Mouse (Mus musculus): ENCODE results near the gene Tcerg1l.

Gene Tcerg1l

DNA sequence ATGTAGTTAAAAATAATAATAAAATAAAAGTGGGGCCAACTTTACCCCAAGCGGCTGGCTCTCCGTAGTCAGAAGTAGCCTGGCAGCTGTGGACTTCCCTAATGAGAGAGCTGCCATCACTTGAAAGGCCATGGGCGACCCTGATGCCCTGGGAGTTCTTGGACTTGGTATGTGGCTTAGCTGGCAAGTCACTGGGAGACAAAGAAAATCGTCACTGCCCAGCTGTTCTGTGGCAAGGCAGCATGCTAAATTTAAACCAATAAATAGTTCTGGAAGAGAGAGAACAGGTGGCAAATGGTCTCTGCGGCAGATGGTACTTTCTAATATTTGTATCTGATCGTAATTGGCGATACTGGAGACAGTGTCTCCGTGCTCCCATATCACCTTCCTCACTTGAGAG lies 40.1 kb downstream of the Tcerg1l start:
- DNase-seq (ENCODE audit: low spot score) = no peak

DNA sequence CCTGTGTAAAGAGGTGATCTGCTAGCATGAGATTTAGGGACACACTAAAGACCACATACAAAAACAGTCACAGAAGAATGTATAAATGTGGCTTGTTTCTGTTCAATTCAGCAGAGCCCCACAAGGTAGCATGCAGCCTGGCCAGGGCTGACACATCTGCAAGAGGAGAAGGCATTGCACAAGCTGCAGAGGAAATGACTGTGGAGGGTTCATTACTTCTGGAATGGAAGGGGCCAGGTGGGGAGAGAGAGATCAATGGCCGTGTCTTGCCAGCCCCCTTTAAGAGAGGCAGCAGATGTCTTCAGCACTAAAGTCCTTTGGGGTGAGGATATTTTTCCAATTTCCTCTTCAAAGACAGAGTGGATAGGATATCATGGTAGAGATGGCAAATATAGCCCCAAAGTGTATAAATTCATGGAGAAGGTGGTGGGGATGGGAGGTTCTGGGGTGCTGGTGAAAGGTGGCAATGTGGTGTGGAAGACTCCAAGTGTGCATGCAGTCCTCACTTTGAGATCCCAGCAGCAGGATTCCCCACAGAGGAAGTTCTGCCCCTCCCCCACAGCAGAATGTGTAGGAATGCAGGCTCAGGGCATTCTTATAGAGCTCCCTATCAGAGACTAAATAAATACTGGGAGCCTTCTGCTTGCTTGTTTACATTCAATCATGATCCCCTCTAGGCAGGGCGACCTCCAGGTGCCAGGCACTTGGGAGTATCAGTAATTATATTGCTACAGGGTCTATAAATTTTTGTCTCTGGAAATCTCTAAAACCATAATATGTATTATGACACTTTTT lies 40.7 kb downstream of the Tcerg1l start:
- no peak for DNase-seq (ENCODE audit: low spot score)

GRCm38 (mm10) chr7:138345451-138345850 lies 52.1 kb downstream of the Tcerg1l start:
- no peak for DNase-seq (ENCODE audit: low spot score)

DNA sequence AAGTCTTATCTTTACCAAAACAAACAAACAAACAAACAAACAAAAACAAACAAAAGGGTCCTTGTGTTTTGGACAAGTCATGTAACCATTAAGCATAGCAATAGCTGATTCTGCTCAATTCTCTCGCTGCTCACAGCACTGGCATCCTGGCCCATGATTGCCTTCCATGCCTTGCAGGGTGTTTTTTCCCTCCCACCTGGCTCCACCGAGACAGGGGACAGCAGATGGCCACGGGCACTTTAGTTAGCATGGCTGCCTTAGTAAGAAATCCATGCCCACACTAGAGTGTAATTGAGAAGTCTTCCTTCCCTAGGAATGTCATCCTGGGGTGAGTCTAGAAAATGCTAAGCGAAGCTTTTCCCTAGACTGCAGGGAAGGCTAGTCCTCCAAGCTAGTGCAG lies 59.1 kb downstream of the Tcerg1l start:
- DNase-seq (ENCODE audit: low spot score) = no peak

DNA sequence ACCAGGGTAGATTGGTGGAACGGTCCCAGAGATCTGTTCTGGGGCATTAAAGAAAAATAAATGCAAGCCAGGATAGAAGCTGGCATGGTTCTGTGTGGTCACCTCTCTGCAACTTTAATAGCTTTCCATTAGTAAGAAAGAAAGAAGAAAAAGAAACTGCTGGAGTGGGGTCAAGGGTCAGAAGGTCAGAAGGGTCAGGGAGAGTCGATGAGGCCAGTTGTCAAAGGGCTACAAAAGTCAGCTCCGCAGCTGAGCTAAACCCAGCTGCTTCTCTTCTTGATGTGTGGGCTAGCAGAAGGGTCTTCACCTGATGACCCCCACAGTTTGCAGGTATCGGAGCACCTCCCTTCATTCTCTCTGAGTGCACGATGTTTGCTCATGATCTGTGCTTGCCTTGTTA lies 59.6 kb downstream of the Tcerg1l start:
- no peak for DNase-seq (ENCODE audit: low spot score)

DNA sequence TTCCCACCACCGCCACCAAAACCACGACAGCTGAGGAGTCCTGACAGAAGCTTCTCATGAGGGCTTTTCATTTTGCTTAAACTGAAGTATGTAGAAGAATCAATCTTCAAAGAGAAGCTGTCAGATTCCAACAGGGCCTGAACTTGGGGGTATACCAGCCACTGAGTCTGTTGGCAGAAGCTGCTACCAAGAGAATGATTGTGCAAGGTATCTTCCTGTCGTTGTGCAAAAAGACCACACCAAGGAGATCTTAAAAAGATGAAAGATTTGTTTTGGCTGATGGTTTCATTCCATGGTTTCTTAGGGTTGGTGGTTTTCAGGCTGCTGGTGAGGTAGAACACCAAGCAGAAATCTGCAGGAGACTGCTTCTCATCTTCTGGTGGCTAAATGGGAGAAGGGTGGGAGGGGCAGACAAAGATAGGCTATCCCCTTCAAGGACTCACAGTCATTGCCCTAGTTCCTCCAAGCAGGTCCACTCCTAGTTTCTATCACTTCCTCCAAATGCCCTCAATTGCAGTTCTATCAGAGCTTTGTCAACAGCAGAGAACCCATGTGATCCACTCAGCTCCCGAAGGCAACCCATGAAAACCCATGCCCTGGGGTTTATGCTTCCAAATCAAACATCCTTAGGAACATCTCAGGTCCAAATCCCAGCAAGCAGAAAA lies 64.9 kb downstream of the Tcerg1l start:
- DNase-seq (ENCODE audit: low spot score) = no peak

DNA sequence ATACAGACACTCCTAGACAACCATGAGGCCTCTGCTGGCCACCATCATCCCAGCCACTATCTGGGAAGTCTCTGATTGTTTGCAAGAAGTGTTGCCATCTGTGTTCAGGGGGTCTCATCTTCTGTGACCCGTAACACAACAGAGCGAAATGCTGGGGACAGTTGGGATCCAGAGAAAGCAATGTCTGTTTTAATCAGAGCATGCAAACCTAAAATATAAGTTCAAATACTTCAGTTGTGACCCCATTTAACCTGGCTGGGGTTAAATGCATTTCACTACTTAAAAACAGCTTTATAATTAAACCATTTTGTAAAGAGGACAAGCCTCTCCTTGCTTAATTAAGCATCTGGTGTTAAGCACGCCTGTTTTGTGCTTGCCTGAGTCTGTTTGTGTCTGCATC lies 66.3 kb downstream of the Tcerg1l start:
- no peak for DNase-seq (ENCODE audit: low spot score)

GRCm38 (mm10) chr7:138328637-138329036 lies 68.9 kb downstream of the Tcerg1l start:
- no peak for DNase-seq (ENCODE audit: low spot score)

DNA sequence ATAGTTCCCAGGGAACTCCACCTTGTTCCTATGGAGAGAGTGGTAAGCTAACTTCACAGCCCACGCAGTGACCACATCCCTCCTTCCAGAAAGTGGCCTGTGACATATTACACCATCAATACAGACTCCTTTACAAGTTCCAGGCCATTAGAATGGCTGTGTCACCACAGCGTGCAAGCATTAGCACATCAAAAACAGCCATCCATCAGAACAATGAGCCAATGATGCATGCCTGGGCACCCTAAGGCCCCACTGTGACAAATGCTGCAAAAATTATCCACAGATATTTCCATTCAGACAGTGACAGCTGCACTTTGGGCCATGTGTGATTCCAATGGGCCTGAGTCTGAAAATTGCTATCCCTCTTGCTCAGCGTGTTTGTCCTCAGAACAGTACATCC lies 70.8 kb downstream of the Tcerg1l start:
- no peak for DNase-seq (ENCODE audit: low spot score)

GRCm38 (mm10) chr7:138313733-138314132 lies 83.8 kb downstream of the Tcerg1l start:
- no peak for DNase-seq (ENCODE audit: low spot score)

DNA sequence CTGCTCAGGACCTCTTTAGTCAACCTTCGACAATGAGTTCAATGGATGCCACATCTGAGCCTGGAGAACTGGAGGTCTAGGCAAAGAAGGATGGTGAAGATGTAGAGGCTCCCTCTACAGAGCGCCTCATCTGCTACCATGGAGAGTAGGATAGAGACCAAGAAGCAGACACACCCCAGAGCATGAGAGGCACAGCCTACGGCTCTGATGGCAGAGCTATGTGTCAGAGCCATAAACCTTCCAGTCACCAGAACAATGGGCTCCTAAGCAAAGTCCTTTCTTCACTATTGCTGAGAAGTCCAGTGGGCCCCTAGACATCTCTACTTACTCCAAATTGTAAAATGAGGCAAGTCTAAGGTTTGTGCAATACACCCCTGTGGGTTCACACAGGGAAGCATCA lies 91.4 kb downstream of the Tcerg1l start:
- no peak for DNase-seq (ENCODE audit: low spot score)

GRCm38 (mm10) chr7:138284790-138285189 lies 112.7 kb downstream of the Tcerg1l start:
- no peak for DNase-seq (ENCODE audit: low spot score)

DNA sequence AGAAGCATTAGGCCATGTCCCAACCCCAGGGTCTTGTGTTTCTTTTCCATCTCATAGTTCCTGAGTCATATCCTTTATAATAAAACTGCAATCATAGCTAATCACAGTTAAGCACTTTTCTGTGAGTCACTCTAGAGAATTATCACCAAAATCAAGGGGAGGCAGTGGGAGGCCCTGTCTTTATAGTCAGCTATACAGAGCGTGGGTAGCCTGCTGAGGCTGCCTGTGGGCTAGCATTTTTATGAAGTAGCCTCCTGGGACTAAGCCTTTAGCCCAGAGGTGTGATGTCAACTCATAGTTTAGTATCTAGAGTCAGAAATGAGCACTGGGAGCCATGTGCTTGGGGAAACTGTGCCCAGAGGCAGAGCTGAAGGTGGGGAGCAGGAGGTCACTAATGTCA lies 122.3 kb downstream of the Tcerg1l start:
- no peak for DNase-seq (ENCODE audit: low spot score)

GRCm38 (mm10) chr7:138271328-138271727 lies 126.2 kb downstream of the Tcerg1l start:
- DNase-seq (ENCODE audit: low spot score) = no peak

- no peak for DNase-seq (ENCODE audit: low spot score)
These were observed 128.1 kb downstream of the Tcerg1l start for GRCm38 (mm10) chr7:138269386-138269785.

DNA sequence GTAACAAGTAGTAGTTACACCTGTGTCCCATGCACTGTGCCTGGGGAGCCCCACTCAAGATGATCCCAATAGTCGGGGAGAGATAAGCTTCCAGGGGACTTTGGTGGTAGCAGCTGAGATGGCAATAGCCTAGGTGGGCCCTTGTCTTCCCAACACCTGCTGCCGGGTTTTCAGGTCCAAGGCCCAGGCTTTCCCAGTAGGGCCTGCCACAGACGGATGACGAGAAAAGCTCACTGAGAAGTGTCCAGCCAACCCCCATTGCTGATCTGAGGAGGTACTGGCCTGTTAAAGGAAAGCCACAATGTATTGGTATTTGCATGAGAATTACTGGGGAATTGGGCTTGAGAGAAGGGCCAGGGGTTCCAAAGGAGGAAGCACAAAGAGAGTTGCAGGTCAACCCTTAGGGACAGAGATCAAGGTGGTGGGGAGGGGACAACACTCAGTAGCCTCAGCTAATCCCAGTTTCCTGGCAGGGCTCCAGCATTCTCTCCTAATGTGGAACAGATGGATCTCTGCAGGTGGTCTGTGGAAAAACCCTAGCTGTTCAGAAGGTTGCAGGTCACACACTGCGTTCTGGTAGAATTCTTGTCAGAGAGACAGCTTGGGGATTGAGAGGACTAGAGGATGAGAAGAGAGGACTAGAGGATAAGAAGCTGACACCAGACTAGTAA lies 129.4 kb downstream of the Tcerg1l start:
- DNase-seq (ENCODE audit: low spot score) = no peak

DNA sequence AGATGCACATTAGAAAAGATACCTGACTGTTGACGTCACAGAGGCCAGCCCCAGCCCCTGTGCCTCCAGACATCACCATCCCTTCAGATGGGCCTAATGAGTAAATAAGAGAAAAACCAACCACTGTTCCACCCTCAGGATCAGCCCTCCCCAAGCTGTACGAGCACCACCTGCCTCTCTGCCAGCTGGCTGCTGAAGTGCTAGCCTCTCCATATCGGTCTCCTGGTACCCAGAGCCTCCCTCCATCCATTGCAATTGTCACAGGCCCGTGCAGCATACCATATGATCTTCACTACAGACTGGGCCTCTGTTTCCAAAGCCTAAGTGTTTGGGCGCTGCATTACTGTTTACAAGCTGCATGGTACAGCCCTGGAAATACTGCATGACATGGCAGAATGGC lies 148.9 kb downstream of the Tcerg1l start:
- no peak for DNase-seq (ENCODE audit: low spot score)

GRCm38 (mm10) chr7:138248176-138248575 lies 149.4 kb downstream of the Tcerg1l start:
- DNase-seq (ENCODE audit: low spot score) = no peak

DNA sequence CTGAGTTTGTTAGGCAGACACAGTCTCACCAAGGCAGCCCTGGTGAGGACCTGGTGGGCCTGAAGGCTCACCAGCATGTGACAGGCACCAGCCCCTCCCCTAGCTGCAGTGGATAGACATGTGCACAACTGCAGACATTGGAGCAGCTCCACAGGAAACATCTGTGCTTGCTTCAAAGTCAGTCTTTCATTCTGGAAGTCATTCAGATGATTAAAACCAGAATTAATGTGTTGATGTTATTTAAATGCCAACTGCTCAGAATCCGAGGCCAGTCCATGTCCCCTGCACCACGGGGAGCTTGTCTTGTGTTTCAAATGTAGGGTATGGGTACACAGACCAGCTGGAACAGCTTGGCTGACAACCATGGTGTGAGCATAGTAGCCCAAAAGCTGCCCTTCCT lies 150.8 kb downstream of the Tcerg1l start:
- no peak for DNase-seq (ENCODE audit: low spot score)

GRCm38 (mm10) chr7:138242229-138242628 lies 155.3 kb downstream of the Tcerg1l start:
- no peak for DNase-seq (ENCODE audit: low spot score)

- no peak for DNase-seq (ENCODE audit: low spot score)
These were observed 159.8 kb downstream of the Tcerg1l start for GRCm38 (mm10) chr7:138237708-138238225.

DNA sequence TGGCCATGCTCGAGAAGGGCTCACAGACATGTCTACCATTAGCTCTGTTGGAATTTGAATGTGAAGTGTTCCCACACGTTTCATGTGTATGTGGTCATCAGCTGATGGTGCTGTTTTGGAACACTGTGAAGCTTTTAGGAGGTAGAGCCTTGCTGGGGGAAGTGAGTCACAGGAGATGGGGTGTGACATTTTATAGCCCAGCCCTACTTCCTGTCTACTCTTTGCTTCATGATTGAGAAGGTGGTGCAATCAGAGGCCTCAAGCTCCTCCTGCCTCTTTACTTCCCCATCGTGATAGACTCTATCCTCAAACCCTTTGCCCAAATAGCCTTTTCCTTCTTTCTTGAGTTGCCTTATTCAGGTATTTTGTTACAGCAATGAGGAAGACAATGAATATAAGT lies 173.3 kb downstream of the Tcerg1l start:
- DNase-seq (ENCODE audit: low spot score) = no peak

DNA sequence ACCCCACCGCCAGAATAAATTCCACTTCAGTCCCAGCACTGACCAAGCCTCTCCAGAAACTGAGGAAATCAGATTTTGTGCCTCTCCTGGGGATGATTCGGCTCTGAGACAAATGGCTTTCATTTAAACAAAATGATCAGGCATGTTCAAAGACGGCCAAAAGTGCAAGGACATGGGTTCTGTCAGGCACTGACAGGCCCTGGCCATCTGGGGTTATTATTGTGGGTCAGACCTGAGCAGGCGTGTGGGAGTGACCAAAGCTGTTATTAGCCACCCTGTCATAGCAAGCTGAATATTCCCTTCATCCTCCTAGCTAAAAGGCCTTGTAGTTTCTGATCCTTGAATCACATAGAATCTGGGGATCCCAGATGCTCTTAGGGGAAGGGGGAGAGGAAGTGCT lies 174.6 kb downstream of the Tcerg1l start:
- DNase-seq (ENCODE audit: low spot score) = no peak
